Mouse (Mus musculus) adrenal gland, adult 18-20 months (tissue): ENCODE results near the gene Tff3. TPM values are rescaled to one million over a fixed set of nuclear protein-coding genes. Genes with fewer than 3 reads are reported as not detected.

Source experiments
- DNase-seq, 2 experiments: peaks; one replicate each; pipeline ENCODE4 v3.0.0; 2021 to 2022; ENCODE audit warnings: low spot score in 2 of 2
- total RNA-seq, 2 experiments: library from RNA; stranded (reverse); gene quantifications; 1 replicate in 1 of 2; 2 replicates in 1 of 2; pipeline ENCODE4 v1.2.3; 2021

The Tff3 gene
- total RNA-seq, 2 experiments from 2014 or later: not detected

GRCm38 (mm10) chr17:31078581-31078980 lies 50.9 kb downstream of the Tff3 start:
- no peak for DNase-seq

- no peak for DNase-seq
Measured at GRCm38 (mm10) chr17:31077561-31077960, 51.9 kb downstream of the Tff3 start.

- DNase-seq: no peak
Measured at GRCm38 (mm10) chr17:31075471-31075870, 54.0 kb downstream of the Tff3 start.

Other genes with a start within 250 kb of the Tff3 start
- under 1 TPM in 1 of 2 experiments, not detected in 1; 0.10 TPM for gene Glp1r, start 227.8 kb downstream of the Tff3 start, total RNA-seq
- 1 to 10 TPM in 1 of 2 experiments, not detected in 1; 2.0 TPM for gene Umodl1, start 175.0 kb downstream of the Tff3 start, total RNA-seq
- gene Abcg1, start 72.0 kb downstream of the Tff3 start, total RNA-seq: 10 to 100 TPM in 1 of 2 experiments, 1 to 10 TPM in 1; 10.0 to 16.6 TPM
- not detected for gene Tff2, start 14.6 kb upstream of the Tff3 start, total RNA-seq
- gene Tff1, start 35.6 kb upstream of the Tff3 start, total RNA-seq: not detected
- not detected for gene Tmprss3, start 69.3 kb upstream of the Tff3 start, total RNA-seq
- gene Ubash3a, start 78.2 kb upstream of the Tff3 start, total RNA-seq: under 1 TPM in 1 of 2 experiments, not detected in 1; 0.32 TPM
- 1 to 10 TPM; 5.7 to 7.2 TPM for gene Rsph1, start 147.7 kb upstream of the Tff3 start, total RNA-seq
- 10 to 100 TPM in 1 of 2 experiments, 1 to 10 TPM in 1; 8.9 to 10.4 TPM for gene Slc37a1, start 157.1 kb upstream of the Tff3 start, total RNA-seq